In genomic region chr10:85190652-85191051, GRCm38 (mm10) we compare ENCODE assay signal across 26 mouse cellular contexts. TPM values are rescaled to one million over a fixed set of nuclear protein-coding genes. Genes with fewer than 3 reads are reported as not detected.
A peak's percentile ranks its signal among the peaks of the same experiment; 100 is the strongest.
DNase-seq lines count a peak whose midpoint lies in the region; ATAC-seq and TF ChIP-seq lines count a peak whose summit lies in the region.
"Had no signal": no experiment of that assay in that cellular context is flagged by ENCODE, and none has a peak within 500 bp of the region (broad histone marks: within the 10 kb centered on the region; RNA-seq: fewer than 3 reads in every experiment).

No protein-coding gene starts in this region.

- H3K9me3 ChIP-seq in liver, postnatal 0 days (ENCODE audit: low read length), result no peaks in the 10 kb centered on the region
- H3K9me3 ChIP-seq in liver, embryonic 12.5 days (replicated peaks), result no peaks in the 10 kb centered on the region
- H3K9me3 ChIP-seq: embryonic facial prominence, embryonic 10.5 days; embryonic facial prominence, embryonic 15.5 days; forebrain, embryonic 12.5 days; heart, embryonic 12.5 days; megakaryocyte, embryonic 14.5 days; midbrain, embryonic 12.5 days; neural tube, embryonic 13.5 days had no signal

- intact Hi-C loops in heart, postnatal 14 days (cut with DNase I), result no loop called here

- no peak for TF ChIP-seq CTCF in liver, postnatal 0 days (IDR thresholded peaks at IDR 0.05; ENCODE audit: low read depth)

- TF ChIP-seq EP300 in liver, postnatal 0 days (IDR thresholded peaks at IDR 0.05; ENCODE audit: low read depth), result no peak

- peaks cover 25% of the 10 kb centered on the region for H3K4me1 ChIP-seq in liver, postnatal 0 days (ENCODE audit: insufficient read depth)
- H3K4me1 ChIP-seq in liver, embryonic 12.5 days, result peaks cover 4% of the 10 kb centered on the region; the same call in 1 of the 2 replicates
- H3K4me1 ChIP-seq: forebrain, embryonic 12.5 days; heart, embryonic 12.5 days had no signal

- H3K27ac ChIP-seq in liver, postnatal 0 days (ENCODE audit: low read depth), result peak overlapping the region; percentile 67; the same call in 1 of the 2 replicates
- no peak overlapping the region for H3K27ac ChIP-seq in liver, embryonic 12.5 days
- H3K27ac ChIP-seq: embryonic facial prominence, embryonic 10.5 days; embryonic facial prominence, embryonic 15.5 days; forebrain, embryonic 12.5 days; gastrocnemius, adult 2 months; heart, adult 2 months; hindbrain, embryonic 14.5 days; midbrain, embryonic 12.5 days; neural tube, embryonic 13.5 days; stomach, postnatal 0 days had no signal

- H3K9ac ChIP-seq in liver, postnatal 0 days (replicated peaks), result no peak overlapping the region
- H3K9ac ChIP-seq in liver, embryonic 12.5 days, result no peak overlapping the region
- H3K9ac ChIP-seq: embryonic facial prominence, embryonic 15.5 days; forebrain, embryonic 12.5 days; heart, embryonic 12.5 days; hindbrain, embryonic 14.5 days; midbrain, embryonic 12.5 days; neural tube, embryonic 13.5 days had no signal

- DNase-seq in heart, adult 11 months, result peak; percentile 29
- no peak for DNase-seq in heart, postnatal 14 days
- DNase-seq in liver, postnatal 0 days, result no peak
- DNase-seq in cerebellum, adult 9-10 months, result peak; percentile 65
- DNase-seq in adrenal gland, postnatal 4 days (ENCODE audit: low spot score in 2 of 2), result no peak
- DNase-seq: B cell, adult 2 months; gastrocnemius, adult 2 months; gastrocnemius, postnatal 36 days; heart, adult 2 months; kidney, postnatal 14 days; lung, postnatal 4 days; right cerebral cortex, postnatal 4 days; thymus, postnatal 4 days had no signal

- H3K4me3 ChIP-seq in liver, postnatal 0 days (ENCODE audit: low read depth, low read length), result no peak overlapping the region
- no peak overlapping the region for H3K4me3 ChIP-seq in liver, embryonic 12.5 days
- H3K4me3 ChIP-seq: embryonic facial prominence, embryonic 10.5 days; embryonic facial prominence, embryonic 15.5 days; forebrain, embryonic 12.5 days; gastrocnemius, adult 2 months; heart, adult 2 months; heart, embryonic 12.5 days; megakaryocyte, embryonic 14.5 days; midbrain, embryonic 12.5 days; neural tube, embryonic 13.5 days had no signal

- H3K27me3 ChIP-seq in liver, postnatal 0 days (ENCODE audit: insufficient read depth, low read length), result no peaks in the 10 kb centered on the region
- no peaks in the 10 kb centered on the region for H3K27me3 ChIP-seq in liver, embryonic 12.5 days (replicated peaks)
- H3K27me3 ChIP-seq: embryonic facial prominence, embryonic 15.5 days; forebrain, embryonic 12.5 days; heart, embryonic 12.5 days; megakaryocyte, embryonic 14.5 days; midbrain, embryonic 12.5 days; neural tube, embryonic 13.5 days had no signal

- no peak overlapping the region for H3K4me2 ChIP-seq in liver, postnatal 0 days (ENCODE audit: low read depth, low read length)
- H3K4me2 ChIP-seq in liver, embryonic 12.5 days, result no peak overlapping the region
- H3K4me2 ChIP-seq: embryonic facial prominence, embryonic 15.5 days; forebrain, embryonic 12.5 days; heart, embryonic 12.5 days; hindbrain, embryonic 14.5 days; liver, embryonic 11.5 days; midbrain, embryonic 12.5 days; neural tube, embryonic 13.5 days had no signal

- H3K36me3 ChIP-seq in liver, postnatal 0 days (replicated peaks; ENCODE audit: insufficient read depth, low read length), result no peaks in the 10 kb centered on the region
- no peaks in the 10 kb centered on the region for H3K36me3 ChIP-seq in liver, embryonic 12.5 days
- H3K36me3 ChIP-seq: embryonic facial prominence, embryonic 10.5 days; embryonic facial prominence, embryonic 15.5 days; forebrain, embryonic 12.5 days; heart, embryonic 12.5 days; midbrain, embryonic 12.5 days; neural tube, embryonic 13.5 days had no signal

- ATAC-seq in liver, postnatal 0 days, result no peak
- ATAC-seq in liver, embryonic 12.5 days, result no peak
- ATAC-seq: intestine, postnatal 0 days; lung, postnatal 0 days had no signal

RNA-seq across cellular contexts. Expression of gene Cry1, which starts 5.8 kb away (rescaled TPM):
- total RNA-seq in heart, postnatal 14 days (2021), result 10 to 100 TPM; 13.4 to 15.3 TPM
- polyA plus RNA-seq in liver, postnatal 0 days (2015; fragmentation: Nextera tagmentation; extraction: Ambion mirVana), result 8.2 and 9.4 TPM in 2 replicates
- 12.3 and 12.7 TPM in 2 replicates for polyA plus RNA-seq in liver, embryonic 12.5 days (2016; fragmentation: Nextera tagmentation; extraction: Ambion mirVana)
- total RNA-seq in adrenal gland, postnatal 4 days (2021), result 10 to 100 TPM; 18.8 to 19.5 TPM

Comparison
In these comparisons a context has a peak if more than half of its experiments do, and no peak if none do; other contexts are left out.
1. DNase-seq: peak in heart, adult 11 months (single experiment) and cerebellum, adult 9-10 months (single experiment); none in heart, postnatal 14 days (0 of 2), liver, postnatal 0 days (single experiment) and adrenal gland, postnatal 4 days (0 of 2).